Mouse (Mus musculus) olfactory bulb, adult 2 months (tissue): Measurements from ENCODE around the gene Bbx. TPM values are rescaled to one million over a fixed set of nuclear protein-coding genes. Genes with fewer than 3 reads are reported as not detected.

Source experiments
- H3K27ac ChIP-seq: fragments of 200-500 bp; 2 replicates; pipeline ENCODE4 v1.5.1; 2012; ENCODE audit warnings: low read depth, low read length; ENCODE audit not compliant: insufficient read depth
- H3K4me1 ChIP-seq: fragments of 200-500 bp; 2 replicates; pipeline ENCODE4 v1.6.1; 2012; ENCODE audit warnings: low read length; ENCODE audit not compliant: control insufficient read depth, insufficient read depth
- H3K4me3 ChIP-seq: fragments of 200-500 bp; 2 replicates; pipeline ENCODE4 v1.5.1; 2012; ENCODE audit warnings: mild to moderate bottlenecking, low read depth, low read length, moderate library complexity; ENCODE audit not compliant: insufficient read depth
- CTCF ChIP-seq: fragments of 200-500 bp; IDR thresholded peaks from 2 replicates; pipeline ENCODE4 v1.5.1; 2012; ENCODE audit warnings: low read depth, mild to moderate bottlenecking, low read length, moderate library complexity; ENCODE audit not compliant: insufficient read depth
- POLR2A ChIP-seq: fragments of 200-500 bp; IDR thresholded peaks from 2 replicates; pipeline ENCODE4 v1.6.1; 2012; ENCODE audit warnings: mild to moderate bottlenecking, low read depth, low read length, moderate library complexity; ENCODE audit not compliant: insufficient read depth
- WGBS: fragments of 180-500 bp; shearing (Covaris S2); methylation state at CpG from one replicate; pipeline ENCODE4 v1.1.7; 2018; 5-methylcytosine and 5-hydroxymethylcytosine counted together
- polyA plus RNA-seq: library from polyadenylated mRNA; stranded (reverse); fragments of >200 nt; gene quantifications from 2 replicates; pipeline ENCODE4 v1.2.4, GENCODE M21; 2012; ENCODE audit warnings: low replicate concordance; ENCODE audit not compliant: missing spikeins, insufficient read depth, insufficient read length

Gene Bbx
- polyA plus RNA-seq, 1 experiment: not detected

GRCm38 (mm10) chr16:50149606-50150005 is 282.6 kb downstream of the Bbx start:
- Histone ChIP-seq H3K27ac (no peak overlapping the region), H3K4me1 (no peaks in the 10 kb centered on the region), H3K4me3 (no peak overlapping the region)
- no peak for TF ChIP-seq CTCF
- TF ChIP-seq POLR2A: no peak
- 91% methylated on average over 4 of the region's 4 CpGs for WGBS

DNA sequence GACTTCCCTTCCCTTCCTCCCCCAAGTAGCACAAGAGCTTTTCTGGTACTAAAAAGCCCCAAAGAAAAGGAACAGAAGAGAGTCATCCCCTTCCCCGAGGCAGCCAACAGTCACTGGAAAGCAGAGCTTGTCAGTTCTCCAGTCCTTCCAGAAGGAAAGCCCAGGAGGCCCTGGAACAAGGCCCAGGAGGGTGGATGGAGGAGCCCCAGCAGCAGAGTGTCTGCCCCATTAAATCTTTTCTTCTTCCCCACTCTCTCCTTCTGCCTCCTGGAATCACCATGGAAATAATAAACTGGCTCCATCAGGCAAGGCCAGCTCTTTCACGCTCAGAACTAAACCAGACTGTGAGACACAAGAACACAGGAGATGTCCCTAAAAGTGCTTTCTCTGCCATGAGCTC is 284.3 kb downstream of the Bbx start:
- H3K27ac ChIP-seq: no peak overlapping the region
- WGBS: 43% methylated on average over 2 of the region's 2 CpGs
- no peak for TF ChIP-seq POLR2A
- TF ChIP-seq CTCF: no peak
- no peaks in the 10 kb centered on the region for H3K4me1 ChIP-seq
- H3K4me3 ChIP-seq: no peak overlapping the region

Other genes starting within 250 kb of the Bbx start
- not detected in 2 replicates for gene Ccdc54, start 158.8 kb upstream of the Bbx start, polyA plus RNA-seq